Mouse (Mus musculus): ENCODE results near the gene Cacna2d3.

DNA sequence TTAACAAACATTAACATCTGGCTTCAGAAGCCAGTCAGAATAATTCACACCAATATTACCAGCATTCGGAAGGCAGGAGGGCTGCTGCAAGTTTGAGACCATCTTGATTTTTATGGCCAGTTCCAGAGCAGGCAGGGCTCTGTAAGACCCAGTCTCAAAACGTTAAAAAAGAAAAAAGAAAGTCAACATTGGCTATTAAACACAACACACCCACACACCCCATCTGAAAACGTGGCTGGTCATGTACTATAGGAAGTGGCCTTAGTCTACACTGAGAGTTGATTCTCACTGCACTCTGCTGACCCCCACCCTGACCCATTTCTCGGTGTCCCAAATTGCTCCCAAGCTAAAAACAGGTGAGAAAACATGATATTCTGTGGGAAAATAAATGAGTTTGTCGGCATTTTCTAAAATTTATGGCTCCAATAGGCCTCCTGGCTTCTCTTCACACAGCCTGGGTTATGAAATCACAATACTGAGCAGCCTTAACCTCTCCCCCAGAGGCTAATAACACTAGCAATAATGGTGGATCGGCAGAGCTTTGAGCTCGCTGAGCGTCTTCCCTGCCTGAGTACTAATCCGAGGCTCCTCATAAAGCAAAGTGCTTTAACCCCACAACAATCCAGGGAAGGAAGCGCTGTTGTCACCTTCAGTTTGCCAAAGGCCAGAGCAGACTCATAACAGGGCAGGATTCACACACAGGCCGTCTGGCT is 160.4 kb downstream of the Cacna2d3 start:
- TF ChIP-seq CTCF (IDR thresholded peaks at IDR 0.05; ENCODE audit: low read depth, low read length) (no peak), GATA2 (IDR thresholded peaks at IDR 0.05; ENCODE audit: borderline replicate concordance, low read depth, low read length) (no peak)

All from G1E (cell line).